Mouse (Mus musculus) right cerebral cortex, postnatal 10 days (tissue): ENCODE results near the gene Nnat.

Experiments used
- DNase-seq, 2 experiments: peaks; one replicate each; pipeline ENCODE4 v3.0.0; 2021; ENCODE audit warnings: low spot score in 2 of 2

Nnat gene

GRCm38 (mm10) chr2:157559858-157560257, at the start of gene Nnat:
TSS of gene Nnat (plus strand) at chr2:157560078.
- DNase-seq = peak; percentile 84 to 87

DNA sequence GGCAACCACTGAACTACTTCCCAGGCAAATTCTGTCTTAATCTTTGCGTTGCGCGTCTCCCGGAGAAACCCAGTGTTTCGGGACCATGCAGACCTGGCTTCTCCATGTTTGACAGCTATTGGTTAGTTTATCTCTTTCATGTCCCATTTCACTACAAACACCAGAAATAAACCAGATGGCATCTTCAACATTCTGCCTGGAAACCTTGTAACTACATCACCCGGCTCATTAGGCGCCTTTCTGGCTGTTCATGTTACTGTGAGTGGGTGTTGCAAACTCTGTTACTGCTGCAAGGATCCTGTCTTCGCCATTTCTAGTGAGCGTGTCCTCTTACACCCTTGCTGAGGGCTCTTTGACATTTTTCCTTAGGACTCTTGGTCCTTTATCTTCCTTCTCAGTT, 47.0 kb upstream of the Nnat start:
- DNase-seq = no peak

DNA sequence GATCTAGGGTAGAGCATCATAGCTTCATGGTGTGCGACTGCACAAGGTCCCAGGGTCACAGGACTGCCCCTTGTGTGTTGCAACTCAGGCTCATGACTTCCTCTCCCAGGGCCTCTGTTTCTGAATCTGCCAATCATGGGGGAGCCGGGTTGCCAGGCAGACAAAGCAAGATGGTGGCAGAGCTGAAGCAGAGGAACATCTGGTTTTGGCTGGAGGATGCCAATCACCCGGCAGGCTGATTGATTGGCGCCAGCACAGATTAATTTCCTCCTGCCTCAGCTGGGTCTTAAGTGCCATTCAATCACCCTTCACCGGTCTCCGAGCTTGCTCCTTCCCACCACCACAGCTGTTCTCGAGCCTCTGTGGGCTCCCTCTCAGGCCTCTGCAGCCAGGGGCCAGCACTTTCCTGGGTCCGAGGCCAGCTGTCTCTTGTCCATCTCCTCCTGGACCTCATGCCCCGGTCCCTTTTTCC, 46.1 kb upstream of the Nnat start:
- no peak for DNase-seq

DNA sequence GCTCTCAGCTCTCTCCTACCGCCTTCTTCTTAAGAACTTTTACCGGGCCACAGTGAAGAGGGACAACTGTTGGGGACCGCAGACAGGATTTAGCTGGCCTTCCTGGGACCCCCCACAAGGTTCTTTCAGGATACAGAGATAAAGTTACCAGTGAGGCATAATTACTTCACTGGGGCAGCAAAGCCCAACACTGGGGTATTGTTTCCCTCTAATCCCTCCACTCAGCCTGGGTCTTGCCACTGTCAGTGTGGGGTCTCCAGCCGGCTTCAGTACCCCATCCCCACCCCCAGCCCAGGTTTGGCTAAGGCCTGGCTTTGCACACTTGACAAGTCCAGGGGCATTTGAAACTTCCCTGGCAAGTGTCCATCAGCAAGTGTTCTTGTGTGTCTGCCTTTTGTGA, 45.5 kb upstream of the Nnat start:
- no peak for DNase-seq

DNA sequence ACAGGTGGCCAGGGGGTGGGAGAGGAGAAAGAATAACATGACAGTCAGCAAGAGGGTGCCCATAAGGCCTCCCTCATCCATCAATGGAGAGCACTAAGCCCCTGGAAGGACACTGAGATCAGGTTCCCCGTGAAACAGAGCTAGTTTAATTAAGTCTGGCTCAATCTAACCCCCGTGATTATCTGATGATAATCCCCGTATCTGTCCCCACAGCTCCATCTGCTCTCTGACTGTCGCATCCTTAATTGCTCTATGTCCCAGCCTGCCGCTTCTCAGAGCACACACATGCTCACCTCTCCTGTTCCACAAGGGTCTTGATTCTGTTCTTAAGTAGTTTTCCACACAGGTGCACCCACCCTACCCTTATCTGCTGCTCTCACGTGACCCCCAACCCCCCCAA, 42.4 kb upstream of the Nnat start:
- no peak for DNase-seq

DNA sequence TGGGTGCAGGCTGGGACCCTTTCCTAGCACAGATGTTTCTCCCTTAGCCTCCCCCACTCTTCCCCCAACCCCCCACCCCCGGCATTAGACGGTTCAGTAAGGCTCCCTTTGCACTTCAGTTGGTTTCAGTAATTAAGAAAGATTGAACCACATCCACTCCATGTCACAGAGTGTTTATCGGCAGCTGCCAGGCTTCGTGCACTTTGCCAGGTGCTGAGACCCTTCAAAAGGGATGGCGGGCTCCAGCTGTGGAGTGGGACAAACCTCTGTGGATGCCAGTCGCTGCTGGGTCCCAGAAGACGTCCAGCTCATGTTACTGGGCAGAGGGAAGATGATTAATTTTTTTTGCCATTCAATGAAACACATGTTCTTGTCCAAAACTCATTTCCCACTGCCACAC, 41.4 kb upstream of the Nnat start:
- no peak for DNase-seq

DNA sequence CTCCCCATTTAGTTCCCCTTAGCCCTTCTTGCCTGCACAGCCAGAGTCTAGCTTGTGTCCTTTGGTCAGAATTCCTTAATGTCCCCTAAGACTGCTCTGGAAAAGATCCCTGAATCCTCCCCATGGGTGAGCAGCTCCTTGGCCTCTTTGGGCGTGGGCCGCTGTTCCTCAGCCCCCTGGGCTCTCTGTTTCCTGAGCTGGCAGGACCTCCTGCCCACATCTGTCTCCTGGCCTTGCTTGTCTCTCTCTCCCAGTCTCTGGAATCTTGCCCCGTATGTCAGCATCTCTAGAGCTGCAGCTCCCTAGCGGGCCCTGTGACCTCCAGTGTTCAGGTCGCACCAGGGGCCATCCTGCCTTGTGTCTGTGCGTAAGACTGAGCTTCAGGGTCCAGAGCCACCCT, 40.4 kb upstream of the Nnat start:
- no peak for DNase-seq

GRCm38 (mm10) chr2:157520496-157520895, 39.4 kb upstream of the Nnat start:
- DNase-seq = peak; percentile 74 to 91

- no peak for DNase-seq
Measured at GRCm38 (mm10) chr2:157522556-157522955, 37.3 kb upstream of the Nnat start.

- no peak for DNase-seq
Measured at GRCm38 (mm10) chr2:157530056-157530955, 29.6 kb upstream of the Nnat start.

GRCm38 (mm10) chr2:157531681-157532426, 28.0 kb upstream of the Nnat start:
- DNase-seq = no peak

DNA sequence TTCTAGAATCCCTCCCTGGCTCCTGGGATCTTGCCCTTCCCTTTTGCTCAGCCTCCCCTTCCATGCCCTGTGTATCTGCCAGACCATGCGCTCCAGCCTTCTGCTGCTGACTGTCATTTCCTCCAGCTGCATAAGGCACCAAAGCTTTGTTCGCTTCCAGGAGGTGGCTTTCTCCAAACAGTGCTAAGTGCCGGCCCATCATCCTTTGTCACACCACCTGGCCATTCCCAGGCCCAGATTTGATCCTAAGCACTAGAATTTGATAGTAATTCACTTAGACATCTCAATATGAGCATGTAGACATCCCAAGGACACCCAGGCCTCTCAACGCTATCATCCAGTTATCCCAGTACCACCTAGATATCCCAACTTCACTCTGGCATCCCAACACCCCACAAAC, 25.7 kb upstream of the Nnat start:
- DNase-seq = no peak

DNA sequence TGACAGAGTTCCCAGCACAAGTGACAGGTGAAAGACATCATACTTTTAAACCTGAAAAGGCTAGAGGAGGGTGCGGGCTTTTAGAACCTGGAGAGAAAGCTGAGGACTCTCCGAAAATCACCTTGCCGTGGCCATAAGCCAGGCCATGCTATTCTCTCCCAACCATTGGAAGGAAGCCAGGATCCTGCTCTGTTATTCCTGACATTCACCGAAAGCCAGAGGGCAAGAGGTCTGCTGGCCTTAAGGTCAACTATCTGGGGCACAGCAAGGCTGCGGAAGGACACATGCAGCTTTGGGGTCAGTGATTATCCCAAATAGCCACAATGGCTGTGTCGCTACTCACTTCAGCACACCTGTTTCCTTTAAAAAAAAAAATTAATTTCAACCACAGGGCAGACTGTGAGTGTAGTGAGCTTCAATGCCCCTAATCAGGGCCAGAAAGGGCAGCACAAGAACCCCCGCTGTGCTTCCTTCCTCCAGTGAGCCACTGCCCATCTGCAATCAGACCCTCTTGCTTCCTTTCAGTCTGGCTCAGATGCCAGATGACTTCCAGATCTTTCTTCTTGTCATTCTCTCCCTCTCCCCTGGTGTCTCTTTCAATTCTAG, 23.3 kb upstream of the Nnat start:
- no peak for DNase-seq

GRCm38 (mm10) chr2:157537118-157537517, 22.8 kb upstream of the Nnat start:
- DNase-seq = peak; percentile 73 to 75

GRCm38 (mm10) chr2:157540073-157540952, 19.6 kb upstream of the Nnat start:
- DNase-seq = peak; percentile 71 to 74

GRCm38 (mm10) chr2:157540953-157541569, 18.8 kb upstream of the Nnat start:
- no peak for DNase-seq

GRCm38 (mm10) chr2:157541631-157542030, 18.2 kb upstream of the Nnat start:
- DNase-seq = no peak

- DNase-seq = no peak
Measured at GRCm38 (mm10) chr2:157542415-157542814, 17.5 kb upstream of the Nnat start.

DNA sequence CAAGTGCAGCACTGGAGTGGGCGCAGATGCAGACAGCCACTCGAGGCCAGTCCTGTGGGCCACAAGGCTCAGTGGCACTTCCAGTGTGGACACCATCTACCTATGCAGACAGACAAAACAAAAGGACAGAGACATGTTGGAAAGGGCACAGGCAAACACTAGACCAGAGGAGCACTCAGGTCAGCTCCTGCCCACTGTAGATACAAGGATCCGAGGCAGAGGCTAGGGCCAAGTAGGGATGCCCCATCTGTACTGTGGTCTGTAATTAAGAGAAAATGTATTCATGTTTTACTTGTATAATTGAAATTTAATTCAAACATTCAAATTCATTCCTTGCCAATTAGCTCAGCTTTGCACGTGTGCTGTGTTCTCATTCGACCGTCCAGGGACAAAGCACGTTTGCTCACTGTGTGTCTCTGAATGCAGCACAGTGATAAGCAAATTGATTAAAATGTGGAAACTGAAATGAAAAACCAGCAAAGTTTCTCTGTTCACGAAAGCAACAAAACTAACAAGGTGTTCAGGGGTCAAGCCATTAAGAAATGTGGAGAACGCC, 15.5 kb upstream of the Nnat start:
- DNase-seq = no peak

GRCm38 (mm10) chr2:157546686-157547085, 13.2 kb upstream of the Nnat start:
- DNase-seq = no peak

DNA sequence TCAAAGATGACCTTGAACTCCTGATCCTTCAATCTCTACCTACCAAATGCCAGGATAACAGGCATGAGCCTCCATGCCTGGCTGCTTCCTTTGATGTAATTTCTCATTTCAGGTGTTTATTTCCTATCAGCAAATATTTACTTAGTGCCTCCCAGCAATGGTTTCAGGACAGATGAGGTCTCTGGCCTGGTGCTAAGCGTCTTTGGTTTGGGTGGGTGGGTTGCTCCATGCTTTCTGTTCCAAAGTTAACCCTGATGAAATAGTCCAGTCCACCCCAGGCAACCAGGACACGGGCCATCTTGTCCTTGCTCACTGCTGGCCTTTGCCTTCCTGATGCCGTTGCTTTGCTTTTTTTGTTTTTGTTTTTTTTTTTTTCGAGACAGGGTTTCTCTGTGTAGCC, 9.6 kb upstream of the Nnat start:
- DNase-seq = no peak
